Mouse (Mus musculus): ENCODE results near the gene Syt16.

- TF ChIP-seq POLR2A (IDR thresholded peaks at IDR 0.05; ENCODE audit: low read depth, low read length) (no peak), CTCF (IDR thresholded peaks at IDR 0.05; ENCODE audit: borderline replicate concordance, insufficient read depth, low read length) (no peak)
Observed at GRCm38 (mm10) chr12:74301559-74301958, 304.1 kb downstream of the Syt16 start.

Measured in embryonic fibroblast, embryonic 13.5 days (primary cell).